Mouse (Mus musculus) kidney, postnatal 0 days (tissue): ENCODE measurements around the gene Traf3ip3. TPM values are rescaled to one million over a fixed set of nuclear protein-coding genes. Genes with fewer than 3 reads are reported as not detected.

Experiments used
- ATAC-seq: fragments of 200-750 bp; cut with Nextera tagmentation; replicated peaks from 2 replicates; pipeline ENCODE4 v1.8.0; 2017; ENCODE audit warnings: low read depth, moderate number of reproducible peaks, moderate TSS enrichment, moderate library complexity; ENCODE audit not compliant: low FRiP score
- DNase-seq: peaks from one replicate; pipeline ENCODE4 v3.0.0-alpha.2; 2016; ENCODE audit warnings: low spot score
- H3K27ac ChIP-seq: fragments of 300-500 bp; sonication (generic); 2 replicates; pipeline ENCODE4 v1.5.1; 2014; ENCODE audit warnings: mild to moderate bottlenecking
- H3K27me3 ChIP-seq: fragments of 300-500 bp; sonication (generic); 2 replicates; pipeline ENCODE4 v1.6.1; 2014; ENCODE audit warnings: low read length, mixed read lengths; ENCODE audit not compliant: insufficient read depth
- H3K36me3 ChIP-seq: fragments of 300-500 bp; sonication (generic); 2 replicates; pipeline ENCODE4 v1.6.1; 2014; ENCODE audit warnings: low read length, mixed read lengths; ENCODE audit not compliant: insufficient read depth
- H3K4me1 ChIP-seq: fragments of 300-500 bp; sonication (generic); replicated peaks from 2 replicates; pipeline ENCODE4 v1.6.1; 2014; ENCODE audit warnings: antibody characterized with exemption, low read length, mixed read lengths; ENCODE audit not compliant: insufficient read depth
- H3K4me2 ChIP-seq: fragments of 300-500 bp; sonication (generic); 2 replicates; pipeline ENCODE4 v1.6.1; 2014; ENCODE audit warnings: mild to moderate bottlenecking, low read length, moderate library complexity, mixed read lengths
- H3K4me3 ChIP-seq: fragments of 300-500 bp; sonication (generic); replicated peaks from 2 replicates; pipeline ENCODE4 v1.5.1; 2014; ENCODE audit warnings: low read depth, low read length
- H3K9ac ChIP-seq: fragments of 300-500 bp; sonication (generic); 2 replicates; pipeline ENCODE4 v1.6.1; 2014; ENCODE audit warnings: low read depth, low read length
- H3K9me3 ChIP-seq: fragments of 300-500 bp; sonication (generic); replicated peaks from 2 replicates; pipeline ENCODE4 v1.6.1; 2016; ENCODE audit warnings: low read length, inconsistent platforms, mixed read lengths
- CTCF ChIP-seq: IDR thresholded peaks from 2 replicates; pipeline ENCODE4 v1.5.1; 2016; ENCODE audit warnings: antibody characterized with exemption, low read depth, mild to moderate bottlenecking, moderate library complexity
- WGBS: fragments of 180-500 bp; shearing (Covaris S2); extraction: QIAGEN DNeasy Blood & Tissue Kit; methylation state at CpG from one replicate; pipeline ENCODE4 v1.1.7; 2014; 5-methylcytosine and 5-hydroxymethylcytosine counted together
- polyA plus RNA-seq: library from polyadenylated mRNA; unstranded; fragments of >200 nt; fragmentation: Nextera tagmentation; extraction: Ambion mirVana; gene quantifications from 2 replicates; pipeline ENCODE4 v1.2.1, GENCODE M21; 2015

Traf3ip3 gene
- polyA plus RNA-seq, 1 experiment from 2014 or later: 1.4 TPM

- peak within 1 kb of the TSS; percentile 81 for H3K4me3 ChIP-seq
- peak within 1 kb of the TSS; percentile 43; the same call in 1 of the 2 replicates for H3K27ac ChIP-seq
- H3K27me3 ChIP-seq: no peaks in the 10 kb centered on the region
- H3K4me1 ChIP-seq: no peaks in the 10 kb centered on the region
- TF ChIP-seq CTCF: peak; percentile 99
- DNase-seq (peak; percentile 99), ATAC-seq (peak; percentile 89)
- H3K4me2 ChIP-seq: peak within 1 kb of the TSS; percentile 80
- peak within 1 kb of the TSS; percentile 80 for H3K9ac ChIP-seq
- under 1% methylated on average over 61 of the region's 61 CpGs for WGBS
- H3K9me3 ChIP-seq: no peaks in the 10 kb centered on the region
- no peaks in the 10 kb centered on the region for H3K36me3 ChIP-seq
These were observed 71.6 kb downstream of the Traf3ip3 start, which contains the start of gene Diexf for GRCm38 (mm10) chr1:193129786-193130455. Gene Diexf (minus strand): TSS chr1:193130272.

GRCm38 (mm10) chr1:193129321-193129720, 72.2 kb downstream of the Traf3ip3 start:
- WGBS: 23% methylated on average over 5 of the region's 5 CpGs
- Histone ChIP-seq H3K9ac (peak overlapping the region; percentile 80; the same call in 1 of the 2 replicates), H3K27ac (no peak overlapping the region), H3K9me3 (no peaks in the 10 kb centered on the region), H3K4me1 (no peaks in the 10 kb centered on the region), H3K27me3 (no peaks in the 10 kb centered on the region), H3K4me2 (peak overlapping the region; percentile 80), H3K36me3 (no peaks in the 10 kb centered on the region), H3K4me3 (peak overlapping the region; percentile 81)
- no peak for DNase-seq
- ATAC-seq: no peak
- no peak for TF ChIP-seq CTCF

GRCm38 (mm10) chr1:193128055-193128454, 73.4 kb downstream of the Traf3ip3 start:
- H3K4me2 ChIP-seq: no peak overlapping the region
- no peaks in the 10 kb centered on the region for H3K9me3 ChIP-seq
- ATAC-seq (no peak), DNase-seq (no peak)
- WGBS: 92% methylated on average over 6 of the region's 6 CpGs
- no peak for TF ChIP-seq CTCF
- H3K27me3 ChIP-seq: no peaks in the 10 kb centered on the region
- no peak overlapping the region for H3K9ac ChIP-seq
- no peak overlapping the region for H3K27ac ChIP-seq
- H3K4me3 ChIP-seq: no peak overlapping the region
- no peaks in the 10 kb centered on the region for H3K4me1 ChIP-seq
- H3K36me3 ChIP-seq: peaks cover 7% of the 10 kb centered on the region; the same call in 1 of the 2 replicates

GRCm38 (mm10) chr1:193125835-193126234, 75.7 kb downstream of the Traf3ip3 start:
- Histone ChIP-seq H3K27ac (no peak overlapping the region), H3K4me2 (no peak overlapping the region), H3K4me1 (no peaks in the 10 kb centered on the region), H3K9ac (no peak overlapping the region), H3K27me3 (no peaks in the 10 kb centered on the region), H3K9me3 (no peaks in the 10 kb centered on the region), H3K36me3 (peaks cover 28% of the 10 kb centered on the region), H3K4me3 (no peak overlapping the region)
- TF ChIP-seq CTCF: peak; percentile 34; the same call in 1 of the 2 replicates
- 83% methylated on average over 4 of the region's 4 CpGs for WGBS
- DNase-seq (peak; percentile 39), ATAC-seq (no peak)

Other genes with a start within 250 kb of the Traf3ip3 start
- gene Syt14, start 165.9 kb downstream of the Traf3ip3 start, polyA plus RNA-seq: 0.62 and 0.71 TPM in 2 replicates
- 3.6 and 4.0 TPM in 2 replicates for gene Diexf, start 71.4 kb downstream of the Traf3ip3 start, polyA plus RNA-seq
- 17.2 and 17.3 TPM in 2 replicates for gene Irf6, start 48.6 kb downstream of the Traf3ip3 start, polyA plus RNA-seq
- 10.7 and 12.5 TPM in 2 replicates for gene A130010J15Rik, start 33.7 kb downstream of the Traf3ip3 start, polyA plus RNA-seq
- 1.6 and 1.9 TPM in 2 replicates for gene Lamb3, start 6.0 kb upstream of the Traf3ip3 start, polyA plus RNA-seq
- gene Hsd11b1, start 62.4 kb upstream of the Traf3ip3 start, polyA plus RNA-seq: 8.7 and 11.4 TPM in 2 replicates
- gene G0s2, start 71.5 kb upstream of the Traf3ip3 start, polyA plus RNA-seq: 47.6 and 48.9 TPM in 2 replicates
- 6.8 and 8.5 TPM in 2 replicates for gene Camk1g, start 168.6 kb upstream of the Traf3ip3 start, polyA plus RNA-seq